Mouse (Mus musculus): Measurements from ENCODE around the gene Pla2g4c. TPM values are rescaled to one million over a fixed set of nuclear protein-coding genes. Genes with fewer than 3 reads are reported as not detected.

The Pla2g4c gene
- polyA plus RNA-seq, 1 experiment from 2014 or later = 0.38 TPM

GRCm38 (mm10) chr7:13291370-13291769, 33.1 kb upstream of the Pla2g4c start:
- Histone ChIP-seq H3K4me1 (ENCODE audit: control insufficient read depth in 2 of 2, insufficient read depth in 2 of 2, low read length in 2 of 2) (no peaks in the 10 kb centered on the region), H3K27ac (replicated peaks in 1 of 2; ENCODE audit: control insufficient read depth in 1 of 2, insufficient read depth in 1 of 2, low read depth in 2 of 2, low read length in 2 of 2) (no peak overlapping the region), H3K4me2 (ENCODE audit: low read length) (no peak overlapping the region), H3K27me3 (ENCODE audit: control insufficient read depth, insufficient read depth, low read length) (no peaks in the 10 kb centered on the region), H3K9ac (ENCODE audit: low read length) (no peak overlapping the region), H3K36me3 (ENCODE audit: control insufficient read depth, insufficient read depth, low read length) (peaks cover 99% of the 10 kb centered on the region), H3K4me3 (ENCODE audit: control insufficient read depth in 1 of 2, insufficient read depth in 1 of 2, low read depth in 1 of 2, low read length in 2 of 2) (no peak overlapping the region), H3K9me3 (ENCODE audit: control insufficient read depth, low read length) (no peaks in the 10 kb centered on the region)
- 89% methylated on average over 2 of the region's 2 CpGs for WGBS
- no peak for ATAC-seq (ENCODE audit: insufficient number of reproducible peaks, insufficient read depth, low FRiP score, low read depth)

GRCm38 (mm10) chr7:13293878-13294855, 30.3 kb upstream of the Pla2g4c start:
- H3K4me3 ChIP-seq (ENCODE audit: control insufficient read depth in 1 of 2, insufficient read depth in 1 of 2, low read depth in 1 of 2, low read length in 2 of 2) = no peak overlapping the region
- H3K9ac ChIP-seq (ENCODE audit: low read length) = no peak overlapping the region
- no peaks in the 10 kb centered on the region for H3K4me1 ChIP-seq (ENCODE audit: control insufficient read depth in 2 of 2, insufficient read depth in 2 of 2, low read length in 2 of 2)
- H3K36me3 ChIP-seq (ENCODE audit: control insufficient read depth, insufficient read depth, low read length) = peaks cover 100% of the 10 kb centered on the region
- WGBS = 79% methylated on average over 11 of the region's 11 CpGs
- no peak overlapping the region for H3K27ac ChIP-seq (replicated peaks in 1 of 2; ENCODE audit: control insufficient read depth in 1 of 2, insufficient read depth in 1 of 2, low read depth in 2 of 2, low read length in 2 of 2)
- no peaks in the 10 kb centered on the region for H3K9me3 ChIP-seq (ENCODE audit: control insufficient read depth, low read length)
- ATAC-seq (ENCODE audit: insufficient number of reproducible peaks, insufficient read depth, low FRiP score, low read depth) = no peak
- no peak overlapping the region for H3K4me2 ChIP-seq (ENCODE audit: low read length)
- no peaks in the 10 kb centered on the region for H3K27me3 ChIP-seq (ENCODE audit: control insufficient read depth, insufficient read depth, low read length)

GRCm38 (mm10) chr7:13295256-13295655, 29.2 kb upstream of the Pla2g4c start:
- no peak overlapping the region for H3K4me3 ChIP-seq (ENCODE audit: control insufficient read depth in 1 of 2, insufficient read depth in 1 of 2, low read depth in 1 of 2, low read length in 2 of 2)
- H3K9me3 ChIP-seq (ENCODE audit: control insufficient read depth, low read length) = no peaks in the 10 kb centered on the region
- H3K9ac ChIP-seq (ENCODE audit: low read length) = no peak overlapping the region
- WGBS = 87% methylated on average over 7 of the region's 7 CpGs
- H3K27me3 ChIP-seq (ENCODE audit: control insufficient read depth, insufficient read depth, low read length) = no peaks in the 10 kb centered on the region
- no peak overlapping the region for H3K27ac ChIP-seq (replicated peaks in 1 of 2; ENCODE audit: control insufficient read depth in 1 of 2, insufficient read depth in 1 of 2, low read depth in 2 of 2, low read length in 2 of 2)
- no peak overlapping the region for H3K4me2 ChIP-seq (ENCODE audit: low read length)
- H3K4me1 ChIP-seq (ENCODE audit: control insufficient read depth in 2 of 2, insufficient read depth in 2 of 2, low read length in 2 of 2) = no peaks in the 10 kb centered on the region
- ATAC-seq (ENCODE audit: insufficient number of reproducible peaks, insufficient read depth, low FRiP score, low read depth) = no peak
- peaks cover 99% of the 10 kb centered on the region for H3K36me3 ChIP-seq (ENCODE audit: control insufficient read depth, insufficient read depth, low read length)

DNA sequence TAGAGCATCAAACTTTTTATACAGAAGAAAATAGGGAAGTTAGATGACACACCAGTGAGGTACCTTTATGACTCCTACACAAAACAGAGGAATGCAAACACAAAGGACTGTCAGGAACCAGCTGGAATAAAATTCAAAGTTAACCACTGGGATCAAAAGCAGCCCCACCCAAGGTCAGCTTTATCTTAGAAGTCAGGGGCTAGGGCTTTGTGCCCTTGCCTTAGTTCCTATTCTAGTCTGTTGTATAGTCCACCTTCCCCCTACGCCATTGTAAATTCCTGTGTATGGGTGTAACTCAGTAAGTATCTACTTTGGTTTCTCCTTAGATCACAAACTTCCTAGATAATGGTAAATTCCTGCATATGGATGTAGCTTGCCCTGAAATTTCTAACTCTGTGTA, 26.8 kb upstream of the Pla2g4c start:
- WGBS = 81% methylated on average over 1 of the region's 1 CpGs
- no peak overlapping the region for H3K4me2 ChIP-seq (ENCODE audit: low read length)

DNA sequence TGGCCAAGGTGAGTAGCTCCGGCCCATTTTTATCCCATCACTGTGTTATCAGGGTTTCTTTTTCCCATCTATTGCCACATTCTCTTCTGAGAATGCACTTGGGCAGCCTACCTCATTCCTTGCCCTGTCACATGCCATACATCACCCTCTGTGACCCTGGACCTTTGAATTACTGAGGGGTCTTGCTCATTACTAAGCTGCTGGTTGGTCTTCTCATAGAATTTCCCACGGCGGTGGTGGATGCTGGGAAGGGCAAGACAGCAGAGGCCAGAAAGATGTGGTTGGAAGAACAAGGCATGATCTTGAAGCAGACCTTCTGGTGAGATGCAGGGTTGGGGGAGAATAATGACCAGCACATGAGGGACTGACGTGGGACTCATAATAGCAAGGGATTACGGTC, 25.6 kb upstream of the Pla2g4c start:
- H3K36me3 ChIP-seq (ENCODE audit: control insufficient read depth, insufficient read depth, low read length) = peaks cover 99% of the 10 kb centered on the region
- H3K4me3 ChIP-seq (ENCODE audit: control insufficient read depth in 1 of 2, insufficient read depth in 1 of 2, low read depth in 1 of 2, low read length in 2 of 2) = no peak overlapping the region
- no peak overlapping the region for H3K4me2 ChIP-seq (ENCODE audit: low read length)
- no peak; the same call in 1 of the 2 replicates for ATAC-seq (ENCODE audit: insufficient number of reproducible peaks, insufficient read depth, low FRiP score, low read depth)
- 94% methylated on average over 5 of the region's 5 CpGs for WGBS
- no peak overlapping the region for H3K9ac ChIP-seq (ENCODE audit: low read length)
- H3K27ac ChIP-seq (replicated peaks in 1 of 2; ENCODE audit: control insufficient read depth in 1 of 2, insufficient read depth in 1 of 2, low read depth in 2 of 2, low read length in 2 of 2) = no peak overlapping the region
- no peaks in the 10 kb centered on the region for H3K27me3 ChIP-seq (ENCODE audit: control insufficient read depth, insufficient read depth, low read length)
- no peaks in the 10 kb centered on the region for H3K9me3 ChIP-seq (ENCODE audit: control insufficient read depth, low read length)
- no peaks in the 10 kb centered on the region for H3K4me1 ChIP-seq (ENCODE audit: control insufficient read depth in 2 of 2, insufficient read depth in 2 of 2, low read length in 2 of 2)

More for the DNA sequence above, 26.8 kb upstream of the Pla2g4c start:
- no peak overlapping the region for H3K9ac ChIP-seq (ENCODE audit: low read length)
- no peak overlapping the region for H3K27ac ChIP-seq (replicated peaks in 1 of 2; ENCODE audit: control insufficient read depth in 1 of 2, insufficient read depth in 1 of 2, low read depth in 2 of 2, low read length in 2 of 2)
- H3K4me1 ChIP-seq (ENCODE audit: control insufficient read depth in 2 of 2, insufficient read depth in 2 of 2, low read length in 2 of 2) = no peaks in the 10 kb centered on the region
- H3K4me3 ChIP-seq (ENCODE audit: control insufficient read depth in 1 of 2, insufficient read depth in 1 of 2, low read depth in 1 of 2, low read length in 2 of 2) = no peak overlapping the region
- no peaks in the 10 kb centered on the region for H3K27me3 ChIP-seq (ENCODE audit: control insufficient read depth, insufficient read depth, low read length)
- H3K9me3 ChIP-seq (ENCODE audit: control insufficient read depth, low read length) = no peaks in the 10 kb centered on the region
- ATAC-seq (ENCODE audit: insufficient number of reproducible peaks, insufficient read depth, low FRiP score, low read depth) = no peak
- peaks cover 99% of the 10 kb centered on the region for H3K36me3 ChIP-seq (ENCODE audit: control insufficient read depth, insufficient read depth, low read length)

- ATAC-seq (ENCODE audit: insufficient number of reproducible peaks, insufficient read depth, low FRiP score, low read depth) = no peak
- no peaks in the 10 kb centered on the region for H3K4me1 ChIP-seq (ENCODE audit: control insufficient read depth in 2 of 2, insufficient read depth in 2 of 2, low read length in 2 of 2)
- 94% methylated on average over 1 of the region's 1 CpGs for WGBS
These were observed 22.8 kb upstream of the Pla2g4c start for GRCm38 (mm10) chr7:13301643-13302042.

DNA sequence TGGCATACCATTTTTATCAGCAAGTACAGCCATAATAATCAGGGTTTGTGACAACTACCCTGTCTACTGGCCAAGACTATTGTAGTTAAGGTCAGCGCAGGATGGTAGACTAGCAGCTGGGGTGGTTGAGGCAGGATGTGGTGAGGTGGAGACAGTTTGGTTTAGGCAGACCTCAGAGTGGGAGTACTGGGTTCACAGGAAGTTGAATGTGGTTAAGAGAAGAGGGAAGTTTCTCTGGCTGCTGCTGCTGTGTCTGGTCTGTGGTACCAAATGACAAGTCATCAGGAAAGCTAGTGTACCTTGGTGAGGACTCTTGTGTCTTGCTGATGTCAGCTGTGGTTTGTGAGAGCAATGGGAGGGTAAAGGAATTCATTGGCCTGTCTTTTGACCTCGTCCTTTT, 21.7 kb upstream of the Pla2g4c start:
- Histone ChIP-seq H3K4me2 (ENCODE audit: low read length) (no peak overlapping the region), H3K9me3 (ENCODE audit: control insufficient read depth, low read length) (no peaks in the 10 kb centered on the region), H3K4me1 (ENCODE audit: control insufficient read depth in 2 of 2, insufficient read depth in 2 of 2, low read length in 2 of 2) (no peaks in the 10 kb centered on the region), H3K36me3 (ENCODE audit: control insufficient read depth, insufficient read depth, low read length) (peaks cover 98% of the 10 kb centered on the region), H3K4me3 (ENCODE audit: control insufficient read depth in 1 of 2, insufficient read depth in 1 of 2, low read depth in 1 of 2, low read length in 2 of 2) (no peak overlapping the region), H3K9ac (ENCODE audit: low read length) (no peak overlapping the region), H3K27me3 (ENCODE audit: control insufficient read depth, insufficient read depth, low read length) (no peaks in the 10 kb centered on the region), H3K27ac (replicated peaks in 1 of 2; ENCODE audit: control insufficient read depth in 1 of 2, insufficient read depth in 1 of 2, low read depth in 2 of 2, low read length in 2 of 2) (no peak overlapping the region)
- 78% methylated on average over 2 of the region's 2 CpGs for WGBS
- ATAC-seq (ENCODE audit: insufficient number of reproducible peaks, insufficient read depth, low FRiP score, low read depth) = no peak

More at GRCm38 (mm10) chr7:13301643-13302042, 22.8 kb upstream of the Pla2g4c start:
- no peak overlapping the region for H3K27ac ChIP-seq (replicated peaks in 1 of 2; ENCODE audit: control insufficient read depth in 1 of 2, insufficient read depth in 1 of 2, low read depth in 2 of 2, low read length in 2 of 2)
- no peak overlapping the region for H3K4me2 ChIP-seq (ENCODE audit: low read length)
- peaks cover 98% of the 10 kb centered on the region for H3K36me3 ChIP-seq (ENCODE audit: control insufficient read depth, insufficient read depth, low read length)
- H3K27me3 ChIP-seq (ENCODE audit: control insufficient read depth, insufficient read depth, low read length) = no peaks in the 10 kb centered on the region
- H3K4me3 ChIP-seq (ENCODE audit: control insufficient read depth in 1 of 2, insufficient read depth in 1 of 2, low read depth in 1 of 2, low read length in 2 of 2) = no peak overlapping the region
- no peak overlapping the region for H3K9ac ChIP-seq (ENCODE audit: low read length)
- H3K9me3 ChIP-seq (ENCODE audit: control insufficient read depth, low read length) = no peaks in the 10 kb centered on the region
